Mouse (Mus musculus): ENCODE results near the gene Polr2a. TPM values are rescaled to one million over a fixed set of nuclear protein-coding genes. Genes with fewer than 3 reads are reported as not detected.

Polr2a gene
- polyA plus RNA-seq, 1 experiment from 2014 or later, result 15.3 TPM

GRCm38 (mm10) chr11:69684936-69685335, 73.5 kb downstream of the Polr2a start:
- H3K36me3 ChIP-seq (ENCODE audit: insufficient read depth, low read length), result no peaks in the 10 kb centered on the region
- 88% methylated on average over 6 of the region's 6 CpGs for WGBS
- H3K27ac ChIP-seq (ENCODE audit: low read length), result peak overlapping the region; percentile 95
- no peaks in the 10 kb centered on the region for H3K27me3 ChIP-seq (replicated peaks; ENCODE audit: insufficient read depth, low read length)
- peaks cover 41% of the 10 kb centered on the region for H3K4me1 ChIP-seq (ENCODE audit: insufficient read depth, low read depth, low read length)
- no peaks in the 10 kb centered on the region for H3K9me3 ChIP-seq (ENCODE audit: low read length)
- no peak for DNase-seq (ENCODE audit: low spot score)
- no peak for TF ChIP-seq CTCF (IDR thresholded peaks at IDR 0.05)
- no peak for TF ChIP-seq EP300 (IDR thresholded peaks at IDR 0.05)
- peak overlapping the region; percentile 51 for H3K4me2 ChIP-seq (replicated peaks; ENCODE audit: low read depth, low read length)
- ATAC-seq, result no peak
- H3K9ac ChIP-seq (replicated peaks; ENCODE audit: low read depth), result no peak overlapping the region
- no peak overlapping the region for H3K4me3 ChIP-seq (ENCODE audit: low read depth, low read length)

- Histone ChIP-seq H3K4me3 (ENCODE audit: low read depth, low read length) (no peak overlapping the region), H3K9ac (replicated peaks; ENCODE audit: low read depth) (0 out of 2 replicates have a peak overlapping the region, but pooled peaks have one; percentile 8), H3K36me3 (ENCODE audit: insufficient read depth, low read length) (no peaks in the 10 kb centered on the region), H3K9me3 (ENCODE audit: low read length) (no peaks in the 10 kb centered on the region), H3K4me1 (ENCODE audit: insufficient read depth, low read depth, low read length) (peaks cover 41% of the 10 kb centered on the region), H3K27me3 (replicated peaks; ENCODE audit: insufficient read depth, low read length) (no peaks in the 10 kb centered on the region), H3K27ac (ENCODE audit: low read length) (peak overlapping the region; percentile 95), H3K4me2 (replicated peaks; ENCODE audit: low read depth, low read length) (no peak overlapping the region)
- WGBS, result 65% methylated on average over 12 of the region's 12 CpGs
- no peak for ATAC-seq
- TF ChIP-seq EP300 (IDR thresholded peaks at IDR 0.05) (0 out of 2 replicates have a peak, but pooled peaks have one; percentile 25), CTCF (IDR thresholded peaks at IDR 0.05) (no peak)
- DNase-seq (ENCODE audit: low spot score), result peak; percentile 73
Measured at GRCm38 (mm10) chr11:69684128-69684745, 74.2 kb downstream of the Polr2a start.

Other genes with a start within 250 kb of the Polr2a start
- 1.3 and 2.2 TPM in 2 replicates for gene Dnah2, start 209.5 kb downstream of the Polr2a start, polyA plus RNA-seq (2015; fragmentation: Nextera tagmentation; extraction: Ambion mirVana)
- gene Efnb3, start 198.4 kb downstream of the Polr2a start, polyA plus RNA-seq (2015; fragmentation: Nextera tagmentation; extraction: Ambion mirVana), result 0.80 and 1.0 TPM in 2 replicates
- gene Wrap53, start 178.4 kb downstream of the Polr2a start, polyA plus RNA-seq (2015; fragmentation: Nextera tagmentation; extraction: Ambion mirVana), result 13.8 and 14.3 TPM in 2 replicates
- 39.8 and 50.6 TPM in 2 replicates for gene Trp53, start 178.3 kb downstream of the Polr2a start, polyA plus RNA-seq (2015; fragmentation: Nextera tagmentation; extraction: Ambion mirVana)
- gene Atp1b2, start 152.7 kb downstream of the Polr2a start, polyA plus RNA-seq (2015; fragmentation: Nextera tagmentation; extraction: Ambion mirVana), result 7.5 and 8.1 TPM in 2 replicates
- not detected in 2 replicates for gene Shbg, start 140.7 kb downstream of the Polr2a start, polyA plus RNA-seq (2015; fragmentation: Nextera tagmentation; extraction: Ambion mirVana)
- gene Sat2, start 136.6 kb downstream of the Polr2a start, polyA plus RNA-seq (2015; fragmentation: Nextera tagmentation; extraction: Ambion mirVana), result 14.4 and 16.3 TPM in 2 replicates
- 16.3 and 17.9 TPM in 2 replicates for gene Fxr2, start 125.6 kb downstream of the Polr2a start, polyA plus RNA-seq (2015; fragmentation: Nextera tagmentation; extraction: Ambion mirVana)
- gene Sox15, start 103.3 kb downstream of the Polr2a start, polyA plus RNA-seq (2015; fragmentation: Nextera tagmentation; extraction: Ambion mirVana), result 0.14 and 0.17 TPM in 2 replicates
- gene Mpdu1, start 96.0 kb downstream of the Polr2a start, polyA plus RNA-seq (2015; fragmentation: Nextera tagmentation; extraction: Ambion mirVana), result 57.3 and 61.3 TPM in 2 replicates
- gene Cd68, start 92.5 kb downstream of the Polr2a start, polyA plus RNA-seq (2015; fragmentation: Nextera tagmentation; extraction: Ambion mirVana), result 41.9 and 43.6 TPM in 2 replicates
- 283 and 286 TPM in 2 replicates for gene Eif4a1, start 86.2 kb downstream of the Polr2a start, polyA plus RNA-seq (2015; fragmentation: Nextera tagmentation; extraction: Ambion mirVana)
- 36.0 and 37.8 TPM in 2 replicates for gene Senp3, start 76.6 kb downstream of the Polr2a start, polyA plus RNA-seq (2015; fragmentation: Nextera tagmentation; extraction: Ambion mirVana)
- gene Tnfsf13, start 72.9 kb downstream of the Polr2a start, polyA plus RNA-seq (2015; fragmentation: Nextera tagmentation; extraction: Ambion mirVana), result 4.4 and 6.7 TPM in 2 replicates
- gene Tnfsf12, start 62.8 kb downstream of the Polr2a start, polyA plus RNA-seq (2015; fragmentation: Nextera tagmentation; extraction: Ambion mirVana), result 12.0 and 13.6 TPM in 2 replicates
- gene Tnfsfm13, start 62.5 kb downstream of the Polr2a start, polyA plus RNA-seq (2015; fragmentation: Nextera tagmentation; extraction: Ambion mirVana), result 11.9 and 13.1 TPM in 2 replicates
- 1.0 TPM in 2 replicates for gene Slc35g3, start 3.3 kb upstream of the Polr2a start, polyA plus RNA-seq (2015; fragmentation: Nextera tagmentation; extraction: Ambion mirVana)
- 6.6 and 7.6 TPM in 2 replicates for gene Zbtb4, start 7.3 kb upstream of the Polr2a start, polyA plus RNA-seq (2015; fragmentation: Nextera tagmentation; extraction: Ambion mirVana)
- gene Chrnb1, start 37.3 kb upstream of the Polr2a start, polyA plus RNA-seq (2015; fragmentation: Nextera tagmentation; extraction: Ambion mirVana), result 15.6 and 16.2 TPM in 2 replicates
- 0.57 and 0.95 TPM in 2 replicates for gene Fgf11, start 43.2 kb upstream of the Polr2a start, polyA plus RNA-seq (2015; fragmentation: Nextera tagmentation; extraction: Ambion mirVana)
- gene Tmem102, start 47.0 kb upstream of the Polr2a start, polyA plus RNA-seq (2015; fragmentation: Nextera tagmentation; extraction: Ambion mirVana), result 14.3 and 14.9 TPM in 2 replicates
- not detected in 2 replicates for gene Gm39566, start 56.7 kb upstream of the Polr2a start, polyA plus RNA-seq (2015; fragmentation: Nextera tagmentation; extraction: Ambion mirVana)
- gene Spem2, start 59.8 kb upstream of the Polr2a start, polyA plus RNA-seq (2015; fragmentation: Nextera tagmentation; extraction: Ambion mirVana), result not detected in 2 replicates
- gene Spem1, start 63.5 kb upstream of the Polr2a start, polyA plus RNA-seq (2015; fragmentation: Nextera tagmentation; extraction: Ambion mirVana), result not detected in 2 replicates
- 2.9 and 3.9 TPM in 2 replicates for gene Nlgn2, start 79.1 kb upstream of the Polr2a start, polyA plus RNA-seq (2015; fragmentation: Nextera tagmentation; extraction: Ambion mirVana)
- gene Tmem256, start 79.9 kb upstream of the Polr2a start, polyA plus RNA-seq (2015; fragmentation: Nextera tagmentation; extraction: Ambion mirVana), result 365 and 395 TPM in 2 replicates
- 107 and 114 TPM in 2 replicates for gene Plscr3, start 87.7 kb upstream of the Polr2a start, polyA plus RNA-seq (2015; fragmentation: Nextera tagmentation; extraction: Ambion mirVana)
- 6.1 and 7.6 TPM in 2 replicates for gene Tnk1, start 100.1 kb upstream of the Polr2a start, polyA plus RNA-seq (2015; fragmentation: Nextera tagmentation; extraction: Ambion mirVana)
- not detected in 2 replicates for gene Tmem95, start 119.4 kb upstream of the Polr2a start, polyA plus RNA-seq (2015; fragmentation: Nextera tagmentation; extraction: Ambion mirVana)
- 10.1 and 11.4 TPM in 2 replicates for gene Kctd11, start 122.8 kb upstream of the Polr2a start, polyA plus RNA-seq (2015; fragmentation: Nextera tagmentation; extraction: Ambion mirVana)
- gene Acap1, start 136.9 kb upstream of the Polr2a start, polyA plus RNA-seq (2015; fragmentation: Nextera tagmentation; extraction: Ambion mirVana), result 1.5 and 1.7 TPM in 2 replicates
- gene 2810408A11Rik, start 142.3 kb upstream of the Polr2a start, polyA plus RNA-seq (2015; fragmentation: Nextera tagmentation; extraction: Ambion mirVana), result 6.4 and 7.0 TPM in 2 replicates
- gene Neurl4, start 142.4 kb upstream of the Polr2a start, polyA plus RNA-seq (2015; fragmentation: Nextera tagmentation; extraction: Ambion mirVana), result 3.8 and 3.9 TPM in 2 replicates
- gene Gps2, start 155.3 kb upstream of the Polr2a start, polyA plus RNA-seq (2015; fragmentation: Nextera tagmentation; extraction: Ambion mirVana), result 53.0 and 59.1 TPM in 2 replicates
- 758 and 815 TPM in 2 replicates for gene Eif5a, start 163.3 kb upstream of the Polr2a start, polyA plus RNA-seq (2015; fragmentation: Nextera tagmentation; extraction: Ambion mirVana)
- 1.00 and 1.1 TPM in 2 replicates for gene Ybx2, start 177.2 kb upstream of the Polr2a start, polyA plus RNA-seq (2015; fragmentation: Nextera tagmentation; extraction: Ambion mirVana)
- gene Slc2a4, start 189.6 kb upstream of the Polr2a start, polyA plus RNA-seq (2015; fragmentation: Nextera tagmentation; extraction: Ambion mirVana), result 3.7 and 4.3 TPM in 2 replicates
- gene Cldn7, start 206.1 kb upstream of the Polr2a start, polyA plus RNA-seq (2015; fragmentation: Nextera tagmentation; extraction: Ambion mirVana), result 212 and 230 TPM in 2 replicates
- gene Ctdnep1, start 222.5 kb upstream of the Polr2a start, polyA plus RNA-seq (2015; fragmentation: Nextera tagmentation; extraction: Ambion mirVana), result 23.7 and 24.7 TPM in 2 replicates
- 65.9 and 72.1 TPM in 2 replicates for gene Elp5, start 223.9 kb upstream of the Polr2a start, polyA plus RNA-seq (2015; fragmentation: Nextera tagmentation; extraction: Ambion mirVana)
- gene Gabarap, start 232.5 kb upstream of the Polr2a start, polyA plus RNA-seq (2015; fragmentation: Nextera tagmentation; extraction: Ambion mirVana), result 624 and 645 TPM in 2 replicates
- 57.5 and 61.3 TPM in 2 replicates for gene Phf23, start 237.1 kb upstream of the Polr2a start, polyA plus RNA-seq (2015; fragmentation: Nextera tagmentation; extraction: Ambion mirVana)
- gene Dvl2, start 242.0 kb upstream of the Polr2a start, polyA plus RNA-seq (2015; fragmentation: Nextera tagmentation; extraction: Ambion mirVana), result 14.6 and 15.1 TPM in 2 replicates

Data from lung, postnatal 0 days (tissue).